Mouse (Mus musculus) lung, adult 2 months (tissue): Measurements from ENCODE around the gene S100a10. TPM values are rescaled to one million over a fixed set of nuclear protein-coding genes. Genes with fewer than 3 reads are reported as not detected.
A peak's percentile ranks its signal among the peaks of the same experiment; 100 is the strongest.

Source experiments
- DNase-seq: peaks from one replicate; pipeline ENCODE4 v3.0.0; 2022
- H3K4me1 ChIP-seq: fragments of 200-500 bp; 2 replicates; pipeline ENCODE4 v1.6.1; 2011; ENCODE audit warnings: low read length; ENCODE audit not compliant: control insufficient read depth, insufficient read depth
- H3K4me3 ChIP-seq: fragments of 200-500 bp; replicated peaks from 2 replicates; pipeline ENCODE3; 2011; ENCODE audit warnings: low read depth, mild to moderate bottlenecking, control low read depth, low read length; ENCODE audit errors: extremely low read depth
- CTCF ChIP-seq: fragments of 200-500 bp; IDR thresholded peaks from 2 replicates; pipeline ENCODE4 v1.5.1; 2011; ENCODE audit warnings: mild to moderate bottlenecking, low read length, control low read depth; ENCODE audit not compliant: insufficient read depth
- POLR2A ChIP-seq: fragments of 200-500 bp; IDR thresholded peaks from 2 replicates; pipeline ENCODE4 v1.6.1; 2011; ENCODE audit warnings: low read depth, mild to moderate bottlenecking, control low read depth, low read length, borderline replicate concordance; ENCODE audit errors: extremely low read depth
- WGBS: fragments of 180-500 bp; shearing (Covaris S2); methylation state at CpG from one replicate; pipeline ENCODE4 v1.1.7; 2018; 5-methylcytosine and 5-hydroxymethylcytosine counted together
- polyA plus RNA-seq: library from polyadenylated mRNA; depleted of rRNA; stranded (reverse); fragments of >200 nt; gene quantifications from 2 replicates; pipeline ENCODE4 v1.2.3, GENCODE M21; 2012

Gene S100a10
- polyA plus RNA-seq, 1 experiment = 79.5 TPM

DNA sequence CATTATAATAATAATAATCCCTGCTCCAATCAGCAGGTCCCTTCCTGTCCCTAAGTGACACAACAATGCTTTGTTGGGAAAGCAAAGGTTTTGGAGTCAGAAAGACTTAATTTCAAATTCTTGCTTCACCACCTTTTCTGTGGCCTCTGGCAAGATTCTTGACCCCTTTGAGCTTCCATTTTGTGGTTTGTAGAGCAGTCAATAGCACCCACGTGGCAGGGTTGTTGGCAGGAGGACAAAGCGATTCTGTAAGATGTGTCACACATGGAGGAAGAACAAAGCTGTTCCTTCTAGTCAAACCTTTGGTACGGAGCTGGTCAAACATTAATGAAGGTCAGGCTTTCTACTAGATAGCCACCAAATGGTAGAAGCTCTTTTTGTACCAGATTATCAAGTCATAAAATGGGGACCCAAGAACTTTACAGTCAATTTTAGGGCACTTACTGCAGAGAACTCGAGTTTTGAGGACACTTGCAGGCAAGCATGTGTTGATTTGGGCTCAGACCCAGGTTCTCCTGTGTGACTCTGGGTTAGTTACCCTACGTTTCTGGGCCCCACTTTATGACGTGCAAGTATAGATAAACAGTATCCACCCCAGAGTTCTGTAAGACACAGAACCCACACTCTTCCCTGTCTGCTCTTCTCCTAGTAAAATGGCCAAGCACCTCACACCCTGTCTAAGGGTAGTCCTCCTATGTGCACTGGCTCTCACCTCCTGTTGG lies 24.6 kb downstream of the S100a10 start:
- H3K4me3 ChIP-seq = no peak overlapping the region
- 52% methylated on average over 6 of the region's 6 CpGs for WGBS
- TF ChIP-seq POLR2A (no peak), CTCF (no peak)
- peak; percentile 56 for DNase-seq
- H3K4me1 ChIP-seq = no peaks in the 10 kb centered on the region

DNA sequence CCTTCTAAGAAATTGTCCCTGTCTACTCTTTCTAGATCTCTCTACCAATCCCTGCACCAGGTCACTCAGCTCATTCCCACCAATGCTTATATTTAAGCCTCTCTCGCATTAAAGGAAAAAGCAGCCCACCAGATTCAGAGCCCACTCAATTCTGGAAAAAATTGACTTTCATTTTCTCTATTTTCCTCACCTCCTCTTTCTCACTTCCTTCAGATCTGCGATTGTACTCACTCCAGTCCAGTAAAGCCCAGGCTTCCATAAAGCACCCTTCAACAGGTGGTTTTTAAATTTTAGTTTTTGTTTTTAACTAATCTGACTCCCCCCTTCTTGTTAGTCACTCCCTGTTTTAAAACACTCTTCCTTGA lies 25.1 kb downstream of the S100a10 start:
- Histone ChIP-seq H3K4me1 (no peaks in the 10 kb centered on the region), H3K4me3 (no peak overlapping the region)
- TF ChIP-seq CTCF (no peak), POLR2A (no peak)
- WGBS = 89% methylated on average over 2 of the region's 2 CpGs
- DNase-seq = no peak

DNA sequence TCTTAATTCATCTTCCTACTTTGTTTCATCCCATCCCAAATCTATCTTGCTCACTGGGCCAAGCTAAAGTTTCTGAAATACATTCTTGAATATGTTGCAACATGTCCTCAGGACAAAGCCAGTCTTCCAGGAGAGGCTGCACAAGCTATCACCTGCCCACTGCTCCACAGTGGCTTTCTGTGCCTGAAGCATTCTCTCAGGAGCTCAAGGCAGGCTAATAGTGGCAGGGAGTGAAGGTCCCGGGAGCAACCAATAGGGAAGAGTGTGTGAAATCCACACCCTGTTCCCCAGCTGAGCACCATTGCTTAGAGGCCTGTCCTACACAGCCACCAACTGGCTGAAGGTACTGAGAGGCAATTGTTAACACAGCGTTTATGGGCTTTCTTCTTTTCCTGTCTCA lies 26.1 kb downstream of the S100a10 start:
- Histone ChIP-seq H3K4me1 (no peaks in the 10 kb centered on the region), H3K4me3 (no peak overlapping the region)
- no peak for DNase-seq
- 47% methylated on average over 2 of the region's 2 CpGs for WGBS
- TF ChIP-seq POLR2A = no peak
- no peak for TF ChIP-seq CTCF

DNA sequence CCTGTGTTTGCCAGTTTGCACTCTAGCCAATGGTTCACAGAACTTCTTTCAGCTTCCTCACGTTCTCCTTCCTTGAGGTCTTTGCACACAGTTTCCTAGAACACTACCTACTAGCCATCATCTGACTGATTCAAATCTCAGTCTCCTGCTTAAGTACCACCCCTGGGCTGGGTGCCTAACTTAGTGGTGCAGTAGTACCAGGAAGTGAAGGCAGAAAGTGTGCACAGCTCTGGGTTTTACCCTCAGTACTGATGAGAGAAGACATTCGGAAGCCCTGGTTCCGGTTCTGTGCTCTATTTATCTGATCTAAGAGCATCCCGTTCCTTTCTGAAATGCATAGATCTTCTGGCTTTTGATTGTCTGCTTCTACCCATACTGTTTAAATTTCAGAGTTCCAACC lies 26.8 kb downstream of the S100a10 start:
- no peaks in the 10 kb centered on the region for H3K4me1 ChIP-seq
- whole genome bisulfite sequencing = 70% methylated on average over 4 of the region's 4 CpGs
- no peak overlapping the region for H3K4me3 ChIP-seq
- DNase-seq = no peak
- no peak for TF ChIP-seq POLR2A
- TF ChIP-seq CTCF = no peak

DNA sequence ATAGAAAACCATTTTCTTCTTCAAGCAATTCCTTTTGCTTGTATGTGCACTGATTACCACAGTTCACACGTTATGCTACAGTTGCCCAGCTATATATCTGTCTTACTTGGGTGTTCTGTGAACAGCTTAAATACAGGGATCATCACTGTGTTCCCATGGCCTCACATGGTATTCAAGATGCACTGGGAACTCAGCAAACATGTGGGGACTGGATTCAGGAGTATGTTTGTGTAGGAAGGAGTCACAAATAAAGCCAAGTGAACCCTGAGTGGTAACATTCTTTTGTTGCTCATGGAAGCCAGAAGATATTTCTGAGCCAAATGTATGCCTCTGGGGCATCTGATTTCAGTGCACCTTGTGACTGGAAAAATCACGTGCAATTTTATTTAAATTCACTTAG lies 28.2 kb downstream of the S100a10 start:
- TF ChIP-seq CTCF (no peak), POLR2A (no peak)
- H3K4me3 ChIP-seq = no peak overlapping the region
- 67% methylated on average over 2 of the region's 2 CpGs for WGBS
- DNase-seq = no peak
- H3K4me1 ChIP-seq = no peaks in the 10 kb centered on the region

DNA sequence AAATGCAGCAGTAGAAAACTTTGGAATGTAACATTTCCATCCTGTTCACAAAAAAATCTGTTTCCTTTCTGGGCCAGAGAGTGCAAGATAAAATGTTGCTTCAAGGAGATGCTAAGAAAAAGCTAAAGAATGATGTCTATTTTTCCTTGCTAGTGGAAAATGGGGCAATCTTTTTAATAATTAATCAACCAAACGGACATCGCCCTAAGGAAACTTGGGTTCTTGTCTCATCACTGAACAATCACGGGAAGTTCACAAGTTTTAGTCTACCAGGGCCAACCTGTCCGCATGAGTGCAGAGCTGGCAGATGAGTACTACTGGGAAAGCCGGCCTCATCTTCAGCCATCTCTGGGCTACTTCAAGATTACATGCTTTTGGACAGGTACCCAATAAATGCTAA lies 34.7 kb downstream of the S100a10 start:
- no peak for TF ChIP-seq CTCF
- no peak for TF ChIP-seq POLR2A
- WGBS = 64% methylated on average over 5 of the region's 5 CpGs
- no peak for DNase-seq

DNA sequence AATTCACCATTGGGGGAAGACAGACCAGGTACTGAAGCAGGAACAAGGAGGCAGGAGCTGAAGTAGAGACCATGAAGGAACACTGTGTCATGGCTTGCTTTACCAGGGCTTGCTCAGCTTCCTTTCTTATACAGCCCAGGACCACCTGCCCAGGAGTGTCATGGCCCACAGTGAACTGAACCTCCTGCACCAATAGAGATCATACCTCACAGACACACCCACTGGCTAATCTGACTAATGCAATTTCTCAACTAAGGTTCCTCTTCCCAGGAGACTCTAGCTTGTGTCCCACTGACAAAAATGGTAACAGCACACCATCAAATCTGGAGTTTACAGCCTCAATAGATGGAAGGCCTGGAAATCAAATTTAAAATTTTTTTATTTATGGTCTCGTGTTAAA lies 35.4 kb downstream of the S100a10 start:
- WGBS = 90% methylated on average over 1 of the region's 1 CpGs
- H3K4me1 ChIP-seq = no peaks in the 10 kb centered on the region
- DNase-seq = no peak
- H3K4me3 ChIP-seq = no peak overlapping the region
- no peak for TF ChIP-seq CTCF
- no peak for TF ChIP-seq POLR2A

More for the DNA sequence above, 34.7 kb downstream of the S100a10 start:
- Histone ChIP-seq H3K4me3 (no peak overlapping the region), H3K4me1 (no peaks in the 10 kb centered on the region)

DNA sequence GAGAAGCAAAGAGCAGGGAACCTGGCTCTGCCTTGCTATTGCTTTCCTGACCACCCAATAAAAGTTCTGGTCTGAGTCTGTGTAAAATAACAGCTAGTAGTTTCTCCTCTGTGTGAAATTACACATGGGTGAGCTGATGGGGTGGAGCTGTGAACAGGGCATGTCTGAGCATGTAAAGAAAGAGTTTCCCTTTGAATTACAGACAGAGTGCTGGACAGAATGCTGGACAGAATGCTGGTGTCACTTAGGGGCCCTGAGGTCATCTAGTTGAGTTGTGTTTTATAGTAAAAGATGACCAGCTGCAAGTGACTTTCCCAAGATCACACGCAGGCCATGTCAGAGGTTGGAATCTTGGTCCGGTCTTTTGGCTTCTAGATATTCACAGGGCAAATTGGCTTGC lies 37.2 kb downstream of the S100a10 start:
- no peak for DNase-seq
- TF ChIP-seq POLR2A (no peak), CTCF (no peak)
- H3K4me1 ChIP-seq = peaks cover 5% of the 10 kb centered on the region
- no peak overlapping the region for H3K4me3 ChIP-seq
- 85% methylated on average over 2 of the region's 2 CpGs for WGBS

DNA sequence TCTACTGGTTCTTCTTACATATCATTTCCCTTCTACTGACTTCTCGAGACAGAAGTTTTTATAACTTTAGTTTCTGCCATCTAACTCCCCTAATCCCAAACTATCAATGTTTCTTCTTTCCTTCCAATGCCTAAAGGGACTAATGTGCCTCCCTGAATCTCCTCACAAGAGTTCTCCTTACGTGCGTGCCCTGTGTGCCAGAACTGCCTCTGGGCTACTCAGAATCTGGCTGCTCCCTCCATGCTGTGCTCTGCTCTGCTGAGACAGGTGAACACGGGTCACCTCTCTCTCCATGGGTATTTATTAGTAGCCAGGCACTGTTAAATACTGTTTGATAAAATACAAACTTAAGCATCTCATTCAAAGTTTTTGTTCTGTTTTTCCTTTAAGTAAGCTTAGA lies 38.1 kb downstream of the S100a10 start:
- Histone ChIP-seq H3K4me3 (no peak overlapping the region), H3K4me1 (peaks cover 8% of the 10 kb centered on the region)
- WGBS = 86% methylated on average over 4 of the region's 4 CpGs
- TF ChIP-seq CTCF = no peak
- TF ChIP-seq POLR2A = no peak
- no peak for DNase-seq

DNA sequence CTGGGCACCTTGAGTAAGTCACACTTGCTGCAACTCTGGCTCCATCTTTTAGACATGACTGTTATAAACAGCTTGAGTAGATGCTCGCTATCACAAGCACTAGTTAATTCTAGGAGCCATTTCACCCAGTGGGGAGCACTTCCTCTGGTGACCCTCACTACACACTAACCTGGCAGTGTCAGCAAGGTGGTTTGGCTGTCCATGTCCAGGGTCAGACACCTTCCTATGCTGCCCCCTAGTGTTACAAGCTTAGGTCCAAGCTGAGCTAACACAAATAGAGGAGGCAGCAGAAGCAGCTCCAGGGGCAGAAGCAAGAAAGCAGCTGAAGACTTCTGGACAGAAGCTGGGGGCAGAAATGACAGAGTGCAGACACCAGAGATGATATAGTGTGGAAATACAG lies 38.6 kb downstream of the S100a10 start:
- 76% methylated on average over 1 of the region's 1 CpGs for WGBS

DNA sequence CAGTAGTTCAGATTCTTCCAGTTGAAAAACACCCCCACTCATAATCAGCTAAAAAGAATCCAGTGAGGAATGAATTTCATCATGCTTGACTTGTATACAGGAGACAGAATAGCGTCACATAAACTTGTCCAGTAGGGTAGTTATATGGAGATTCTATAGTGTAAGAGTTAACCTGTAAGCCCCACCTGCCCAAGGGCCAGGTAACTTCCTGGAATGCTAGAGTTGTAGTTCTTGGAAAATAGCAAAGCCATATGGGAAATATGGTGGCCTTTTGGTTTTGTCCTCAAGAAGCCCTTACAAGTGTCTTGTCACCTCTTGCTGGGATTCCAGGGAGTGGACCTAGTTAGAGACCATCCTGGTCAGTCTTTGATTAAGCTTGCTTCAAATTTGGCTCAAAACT lies 41.8 kb downstream of the S100a10 start:
- WGBS = 84% methylated on average over 1 of the region's 1 CpGs

More for the DNA sequence above, 38.6 kb downstream of the S100a10 start:
- Histone ChIP-seq H3K4me1 (peaks cover 8% of the 10 kb centered on the region), H3K4me3 (no peak overlapping the region)
- TF ChIP-seq CTCF (peak; percentile 77), POLR2A (no peak)
- DNase-seq = peak; percentile 52

More for the DNA sequence above, 41.8 kb downstream of the S100a10 start:
- TF ChIP-seq CTCF = no peak
- no peak for TF ChIP-seq POLR2A
- DNase-seq = no peak
- H3K4me3 ChIP-seq = no peak overlapping the region
- H3K4me1 ChIP-seq = peaks cover 8% of the 10 kb centered on the region
